Mouse (Mus musculus): ENCODE results near the gene Cwc22. TPM values are rescaled to one million over a fixed set of nuclear protein-coding genes. Genes with fewer than 3 reads are reported as not detected.

The Cwc22 gene
- total and polyA plus RNA-seq, 2 experiments from 2014 or later = 10.8 to 16.0 TPM

DNA sequence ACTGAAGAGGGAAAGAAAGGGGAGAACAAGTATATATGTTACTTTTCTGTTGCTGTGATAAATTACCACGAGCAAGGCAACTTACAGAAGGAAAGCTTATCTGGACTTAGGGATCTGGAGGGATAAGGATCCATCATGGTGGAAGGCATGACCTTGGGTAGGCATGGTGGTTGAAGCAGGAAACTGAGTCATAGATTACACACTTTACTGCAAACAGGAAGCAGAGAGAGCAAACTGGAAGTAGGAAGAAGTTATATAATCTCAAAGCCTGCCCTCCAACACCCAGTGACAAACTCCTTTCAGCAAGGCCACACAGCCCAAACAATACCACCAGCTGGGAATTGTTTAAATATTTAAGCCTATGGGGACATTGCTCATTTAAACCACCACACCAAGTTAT lies 43.2 kb upstream of the Cwc22 start:
- Histone ChIP-seq H3K27ac (ENCODE audit: low read depth) (no peak overlapping the region), H3K4me2 (ENCODE audit: low read depth, low read length) (no peak overlapping the region), H3K9ac (replicated peaks; ENCODE audit: low read depth, low read length) (no peak overlapping the region), H3K4me1 (ENCODE audit: control insufficient read depth, insufficient read depth) (no peaks in the 10 kb centered on the region), H3K9me3 (replicated peaks; ENCODE audit: control insufficient read depth, low read length) (no peaks in the 10 kb centered on the region), H3K27me3 (ENCODE audit: control insufficient read depth, insufficient read depth, low read length) (no peaks in the 10 kb centered on the region), H3K4me3 (ENCODE audit: low read depth, low read length) (no peak overlapping the region), H3K36me3 (replicated peaks; ENCODE audit: control insufficient read depth, insufficient read depth, low read length) (no peaks in the 10 kb centered on the region)
- TF ChIP-seq EP300 (IDR thresholded peaks at IDR 0.05; ENCODE audit: low read depth) (no peak), CTCF (IDR thresholded peaks at IDR 0.05; ENCODE audit: low read depth) (no peak)
- DNase-seq (ENCODE audit: low spot score) = no peak
- 58% methylated on average over 1 of the region's 1 CpGs for WGBS
- ATAC-seq (ENCODE audit: insufficient read depth, low read depth) = no peak

- no peaks in the 10 kb centered on the region for H3K9me3 ChIP-seq (replicated peaks; ENCODE audit: control insufficient read depth, low read length)
- 48% methylated on average over 2 of the region's 2 CpGs for WGBS
- no peaks in the 10 kb centered on the region for H3K27me3 ChIP-seq (ENCODE audit: control insufficient read depth, insufficient read depth, low read length)
- H3K4me1 ChIP-seq (ENCODE audit: control insufficient read depth, insufficient read depth) = no peaks in the 10 kb centered on the region
- no peak overlapping the region for H3K4me3 ChIP-seq (ENCODE audit: low read depth, low read length)
- DNase-seq (ENCODE audit: low spot score) = no peak
- no peak overlapping the region for H3K9ac ChIP-seq (replicated peaks; ENCODE audit: low read depth, low read length)
- H3K4me2 ChIP-seq (ENCODE audit: low read depth, low read length) = no peak overlapping the region
- H3K27ac ChIP-seq (ENCODE audit: low read depth) = no peak overlapping the region
- no peaks in the 10 kb centered on the region for H3K36me3 ChIP-seq (replicated peaks; ENCODE audit: control insufficient read depth, insufficient read depth, low read length)
- TF ChIP-seq EP300 (IDR thresholded peaks at IDR 0.05; ENCODE audit: low read depth) = no peak
- no peak for TF ChIP-seq CTCF (IDR thresholded peaks at IDR 0.05; ENCODE audit: low read depth)
- no peak for ATAC-seq (ENCODE audit: insufficient read depth, low read depth)
Observed at GRCm38 (mm10) chr2:77985991-77986730, 40.0 kb upstream of the Cwc22 start.

GRCm38 (mm10) chr2:77984209-77984608 lies 38.0 kb upstream of the Cwc22 start:
- no peak for ATAC-seq (ENCODE audit: insufficient read depth, low read depth)
- no peak overlapping the region for H3K4me3 ChIP-seq (ENCODE audit: low read depth, low read length)
- no peaks in the 10 kb centered on the region for H3K9me3 ChIP-seq (replicated peaks; ENCODE audit: control insufficient read depth, low read length)
- H3K27ac ChIP-seq (ENCODE audit: low read depth) = no peak overlapping the region
- no peaks in the 10 kb centered on the region for H3K27me3 ChIP-seq (ENCODE audit: control insufficient read depth, insufficient read depth, low read length)
- H3K36me3 ChIP-seq (replicated peaks; ENCODE audit: control insufficient read depth, insufficient read depth, low read length) = no peaks in the 10 kb centered on the region
- no peak for TF ChIP-seq EP300 (IDR thresholded peaks at IDR 0.05; ENCODE audit: low read depth)
- no peak for TF ChIP-seq CTCF (IDR thresholded peaks at IDR 0.05; ENCODE audit: low read depth)
- H3K4me2 ChIP-seq (ENCODE audit: low read depth, low read length) = no peak overlapping the region
- WGBS = 69% methylated on average over 4 of the region's 4 CpGs
- H3K4me1 ChIP-seq (ENCODE audit: control insufficient read depth, insufficient read depth) = no peaks in the 10 kb centered on the region
- no peak for DNase-seq (ENCODE audit: low spot score)
- H3K9ac ChIP-seq (replicated peaks; ENCODE audit: low read depth, low read length) = no peak overlapping the region

- no peak for TF ChIP-seq EP300 (IDR thresholded peaks at IDR 0.05; ENCODE audit: low read depth)
- no peak overlapping the region for H3K4me3 ChIP-seq (ENCODE audit: low read depth, low read length)
- 73% methylated on average over 4 of the region's 4 CpGs for WGBS
- no peak for DNase-seq (ENCODE audit: low spot score)
- no peaks in the 10 kb centered on the region for H3K4me1 ChIP-seq (ENCODE audit: control insufficient read depth, insufficient read depth)
- no peak overlapping the region for H3K27ac ChIP-seq (ENCODE audit: low read depth)
- no peaks in the 10 kb centered on the region for H3K27me3 ChIP-seq (ENCODE audit: control insufficient read depth, insufficient read depth, low read length)
- no peak overlapping the region for H3K9ac ChIP-seq (replicated peaks; ENCODE audit: low read depth, low read length)
- 0 out of 2 replicates have a peak, but pooled peaks cover 6% of the 10 kb centered on the region for H3K9me3 ChIP-seq (replicated peaks; ENCODE audit: control insufficient read depth, low read length)
- H3K36me3 ChIP-seq (replicated peaks; ENCODE audit: control insufficient read depth, insufficient read depth, low read length) = no peaks in the 10 kb centered on the region
- no peak overlapping the region for H3K4me2 ChIP-seq (ENCODE audit: low read depth, low read length)
- ATAC-seq (ENCODE audit: insufficient read depth, low read depth) = no peak
Observed at GRCm38 (mm10) chr2:77981826-77982225, 35.7 kb upstream of the Cwc22 start.

GRCm38 (mm10) chr2:77980696-77981095 lies 34.5 kb upstream of the Cwc22 start:
- WGBS = 81% methylated on average over 5 of the region's 5 CpGs
- Histone ChIP-seq H3K4me3 (ENCODE audit: low read depth, low read length) (no peak overlapping the region), H3K36me3 (replicated peaks; ENCODE audit: control insufficient read depth, insufficient read depth, low read length) (no peaks in the 10 kb centered on the region), H3K4me1 (ENCODE audit: control insufficient read depth, insufficient read depth) (no peaks in the 10 kb centered on the region), H3K27ac (ENCODE audit: low read depth) (no peak overlapping the region), H3K27me3 (ENCODE audit: control insufficient read depth, insufficient read depth, low read length) (no peaks in the 10 kb centered on the region), H3K9ac (replicated peaks; ENCODE audit: low read depth, low read length) (no peak overlapping the region), H3K9me3 (replicated peaks; ENCODE audit: control insufficient read depth, low read length) (0 out of 2 replicates have a peak, but pooled peaks cover 6% of the 10 kb centered on the region), H3K4me2 (ENCODE audit: low read depth, low read length) (no peak overlapping the region)
- ATAC-seq (ENCODE audit: insufficient read depth, low read depth) = no peak
- no peak for TF ChIP-seq CTCF (IDR thresholded peaks at IDR 0.05; ENCODE audit: low read depth)
- TF ChIP-seq EP300 (IDR thresholded peaks at IDR 0.05; ENCODE audit: low read depth) = no peak
- no peak for DNase-seq (ENCODE audit: low spot score)

- WGBS = 83% methylated on average over 2 of the region's 2 CpGs
- H3K27ac ChIP-seq (ENCODE audit: low read depth) = no peak overlapping the region
- no peak overlapping the region for H3K4me3 ChIP-seq (ENCODE audit: low read depth, low read length)
- H3K4me2 ChIP-seq (ENCODE audit: low read depth, low read length) = no peak overlapping the region
- no peak overlapping the region for H3K9ac ChIP-seq (replicated peaks; ENCODE audit: low read depth, low read length)
- no peaks in the 10 kb centered on the region for H3K36me3 ChIP-seq (replicated peaks; ENCODE audit: control insufficient read depth, insufficient read depth, low read length)
- no peak for DNase-seq (ENCODE audit: low spot score)
- no peaks in the 10 kb centered on the region for H3K27me3 ChIP-seq (ENCODE audit: control insufficient read depth, insufficient read depth, low read length)
- 0 out of 2 replicates have a peak, but pooled peaks cover 6% of the 10 kb centered on the region for H3K9me3 ChIP-seq (replicated peaks; ENCODE audit: control insufficient read depth, low read length)
- no peak for ATAC-seq (ENCODE audit: insufficient read depth, low read depth)
- no peaks in the 10 kb centered on the region for H3K4me1 ChIP-seq (ENCODE audit: control insufficient read depth, insufficient read depth)
- TF ChIP-seq CTCF (IDR thresholded peaks at IDR 0.05; ENCODE audit: low read depth) = no peak
- no peak for TF ChIP-seq EP300 (IDR thresholded peaks at IDR 0.05; ENCODE audit: low read depth)
Observed at GRCm38 (mm10) chr2:77979519-77979918, 33.3 kb upstream of the Cwc22 start.

Measured in heart, postnatal 0 days (tissue).